Mouse (Mus musculus) megakaryocyte progenitor cell, adult 5-6 weeks (primary cell): ENCODE data around the gene Lhfp. TPM values are rescaled to one million over a fixed set of nuclear protein-coding genes. Genes with fewer than 3 reads are reported as not detected.
A peak's percentile ranks its signal among the peaks of the same experiment; 100 is the strongest.
"Not testable (repeated sequence)": the region's sequence is repeated elsewhere in the genome, so short reads cannot be mapped to it uniquely, and the experiment has no call there.

Experiments
- ATAC-seq: replicated peaks from 2 replicates; pipeline ENCODE4 v1.8.0; 2016; ENCODE audit warnings: mild to moderate bottlenecking, moderate TSS enrichment, inconsistent platforms; ENCODE audit not compliant: poor library complexity
- total RNA-seq, 2 experiments: library from RNA; stranded (forward) in 1 of 2; stranded (reverse) in 1 of 2; fragments of 157-497, 149-512 nt in 1 of 2; fragments of 200-1000 nt in 1 of 2; gene quantifications; 2 replicates each; pipeline versions ENCODE4 v1.2.3 to v1.2.4; 2015 to 2017

The Lhfp gene
- total RNA-seq, 2 experiments from 2014 or later, result 0.47 TPM; not detected in 1

DNA sequence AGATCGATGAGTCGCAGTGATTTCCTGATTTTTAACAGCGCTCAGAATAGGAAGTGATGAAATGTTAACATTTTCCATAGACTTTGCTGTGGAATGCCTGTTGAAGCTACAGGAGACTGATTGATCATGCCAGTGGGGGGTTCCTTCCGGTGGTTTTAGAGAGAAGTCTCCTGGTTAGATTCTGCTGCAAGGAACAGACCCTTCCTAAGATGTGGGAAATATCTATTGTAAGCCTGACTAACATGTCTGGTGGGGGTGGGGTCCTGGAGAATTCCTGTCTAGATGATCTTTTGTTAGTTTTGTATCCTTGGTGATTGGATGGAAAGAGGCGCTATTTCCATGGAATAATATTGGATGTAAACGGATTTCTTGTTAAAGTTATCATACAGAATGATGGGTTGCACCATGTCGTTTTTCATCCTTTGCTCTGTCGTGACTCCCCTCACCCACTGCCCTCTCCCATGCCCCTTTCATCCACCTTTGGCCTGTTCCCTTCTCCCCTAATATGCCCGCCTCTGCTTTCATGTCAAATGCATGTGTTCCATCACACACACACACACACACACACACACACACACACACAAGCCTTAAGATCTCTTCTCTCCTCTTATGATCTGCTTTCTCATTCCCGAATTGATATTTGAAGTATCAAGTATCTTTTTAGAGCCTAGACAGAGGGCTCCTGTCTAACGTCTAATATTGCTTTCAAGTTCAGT, 165.3 kb downstream of the Lhfp start:
- no peak for ATAC-seq

DNA sequence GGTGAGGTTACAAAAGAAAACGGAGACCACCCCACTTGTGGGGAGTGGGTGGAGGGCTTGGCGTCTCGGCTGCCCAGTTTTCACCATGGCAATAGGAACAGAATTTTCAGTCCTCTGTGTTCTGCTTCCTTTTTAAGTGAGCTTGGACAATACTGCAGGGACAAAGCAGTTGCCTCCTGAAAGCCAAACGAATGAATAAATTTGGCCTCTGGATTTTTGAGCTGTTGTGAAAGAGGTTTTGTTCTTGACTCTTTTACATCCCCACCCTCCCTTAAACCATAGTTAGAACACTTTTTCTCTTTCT, 165.8 kb downstream of the Lhfp start:
- no peak for ATAC-seq

DNA sequence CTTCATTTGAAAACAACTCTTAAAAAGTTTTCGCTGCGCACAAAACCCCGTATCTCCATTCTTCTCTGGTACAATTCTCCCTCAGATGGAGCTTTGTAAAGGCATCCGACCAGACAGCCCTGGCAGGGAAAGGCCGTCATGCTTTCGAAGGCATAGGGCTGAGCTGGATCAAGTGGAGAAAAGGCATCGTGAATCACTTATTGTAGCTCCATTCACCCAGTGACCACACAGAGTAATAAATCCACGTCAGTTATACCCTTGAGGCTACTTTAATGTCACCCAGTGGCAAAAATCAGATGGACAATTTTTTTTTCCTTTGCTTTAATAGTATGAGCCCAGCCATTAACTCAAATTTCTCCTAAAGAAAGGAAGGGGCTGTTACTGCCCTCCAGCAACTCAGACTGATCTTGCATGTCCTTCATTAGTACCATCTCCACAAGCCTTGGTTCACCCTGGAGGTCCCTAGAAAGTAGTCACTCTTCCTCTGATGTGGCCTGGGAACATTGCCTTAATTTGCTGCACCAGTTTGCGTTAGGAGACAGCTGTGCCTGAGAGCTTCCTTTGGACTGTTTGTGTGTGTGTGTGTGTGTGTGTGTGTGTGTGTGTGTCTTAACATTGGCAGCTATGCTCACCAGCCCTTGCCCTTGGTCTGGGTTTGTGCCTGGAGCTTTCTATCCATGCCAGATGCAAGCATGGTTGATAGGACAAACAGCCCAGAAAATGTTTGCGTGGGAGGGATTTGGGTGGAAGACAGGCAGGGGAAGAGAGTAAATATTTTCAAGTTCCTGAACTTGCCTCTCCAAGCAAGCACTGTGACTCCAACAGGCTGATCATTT, 169.6 kb downstream of the Lhfp start:
- no peak for ATAC-seq

DNA sequence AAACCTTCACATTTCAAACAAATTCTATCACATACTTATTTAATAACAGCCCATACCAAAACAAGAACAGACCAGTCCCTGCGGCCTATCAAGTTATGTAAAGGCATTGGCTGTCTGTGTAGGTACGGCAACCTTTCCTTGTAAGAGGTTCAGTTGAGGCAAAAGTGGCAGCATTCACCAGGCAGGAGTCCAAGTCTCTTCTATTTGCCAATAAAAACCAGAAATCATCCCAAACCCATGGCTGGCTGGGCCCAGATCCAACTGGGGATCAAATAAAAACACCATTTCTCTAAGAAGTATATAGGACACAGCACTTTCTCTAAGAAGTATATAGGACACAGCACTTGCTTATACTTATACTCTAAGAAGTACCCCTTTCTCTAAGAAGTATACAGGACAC, 171.3 kb downstream of the Lhfp start:
- no peak for ATAC-seq

DNA sequence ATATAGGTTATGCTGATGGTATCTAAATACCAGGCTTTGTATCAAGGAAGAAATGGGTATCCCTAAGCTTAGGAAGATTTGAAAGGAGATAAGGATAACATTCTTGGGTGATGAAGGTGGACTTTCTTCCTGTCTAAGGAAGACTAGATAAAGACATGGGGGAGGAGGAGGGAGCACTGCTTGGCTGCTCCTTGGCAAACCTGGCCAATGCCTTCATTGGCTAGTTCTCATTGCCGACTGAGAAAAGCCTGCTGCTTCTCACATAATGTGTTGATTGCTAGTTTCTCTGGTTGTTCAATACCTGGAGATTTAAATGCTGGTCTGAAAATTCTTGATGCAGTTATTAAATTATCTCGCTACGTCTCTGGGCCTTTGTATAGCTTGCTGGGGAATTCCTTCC, 172.0 kb downstream of the Lhfp start:
- no peak for ATAC-seq

- ATAC-seq, result no peak
Observed at GRCm38 (mm10) chr3:53213746-53214271, 172.5 kb downstream of the Lhfp start.

DNA sequence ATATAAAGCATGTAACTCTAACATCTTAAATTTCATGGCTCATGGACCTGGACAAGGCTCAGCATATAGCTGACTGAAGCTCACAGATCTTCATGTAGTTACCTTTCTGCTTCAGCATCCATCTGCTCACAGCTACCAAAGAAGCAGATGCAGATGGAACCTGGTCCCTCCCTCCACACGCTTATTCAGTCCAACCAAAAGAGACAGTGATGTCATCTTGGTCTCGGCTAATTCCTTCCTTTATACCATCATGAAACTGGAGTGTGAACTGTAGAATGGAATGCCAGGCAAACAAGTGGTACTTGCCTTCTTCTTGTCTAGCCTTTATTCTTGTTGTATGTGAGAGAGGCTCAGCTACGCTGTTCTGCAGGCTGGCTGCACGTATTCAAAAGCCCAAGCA, 173.1 kb downstream of the Lhfp start:
- no peak for ATAC-seq

DNA sequence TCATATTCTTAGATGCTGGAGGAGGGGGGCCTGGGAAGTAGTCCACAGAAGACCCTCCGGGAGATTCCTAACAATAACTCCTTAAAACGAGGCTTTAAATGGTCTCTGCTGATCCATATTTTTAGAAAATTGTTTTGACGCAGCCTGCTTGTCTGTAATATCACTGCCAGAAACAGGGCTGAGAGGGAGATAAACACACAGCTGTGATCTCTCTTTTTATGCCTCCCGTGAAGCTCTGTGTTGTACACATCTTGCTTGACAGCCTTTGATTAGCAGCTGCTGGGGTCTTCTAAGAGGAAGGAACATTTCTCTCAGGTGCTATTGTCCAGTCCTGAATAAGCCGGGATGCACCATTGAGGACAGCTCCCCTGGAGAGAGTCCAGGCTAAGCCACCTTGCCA, 176.4 kb downstream of the Lhfp start:
- no peak for ATAC-seq

GRCm38 (mm10) chr3:53221531-53222272, 180.4 kb downstream of the Lhfp start:
- ATAC-seq, result no peak

- no peak for ATAC-seq
Observed at GRCm38 (mm10) chr3:53224141-53224540, 182.8 kb downstream of the Lhfp start.

GRCm38 (mm10) chr3:53225774-53226173, 184.4 kb downstream of the Lhfp start:
- no peak for ATAC-seq

- no peak for ATAC-seq
Observed at GRCm38 (mm10) chr3:53226223-53226622, 184.9 kb downstream of the Lhfp start.

DNA sequence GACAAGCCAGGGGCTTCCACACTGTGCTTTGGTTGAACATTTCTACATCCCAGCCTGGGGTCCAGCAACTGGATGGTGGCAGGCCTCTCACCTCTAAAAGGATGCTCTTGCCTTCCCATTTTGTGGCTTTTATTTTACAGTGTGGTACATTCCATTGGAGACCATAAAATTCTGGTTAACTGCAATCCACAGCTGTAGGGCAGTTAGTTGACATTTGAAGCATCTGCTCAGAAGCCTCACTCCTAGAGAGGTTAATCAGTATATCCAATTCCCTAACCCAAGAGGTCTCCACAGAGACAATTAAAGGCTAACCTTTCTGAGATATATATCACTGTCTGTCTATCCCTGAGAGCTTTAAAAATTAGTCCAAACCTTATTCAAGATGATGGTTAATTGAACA, 186.5 kb downstream of the Lhfp start:
- no peak for ATAC-seq

- ATAC-seq, result no peak
Observed at GRCm38 (mm10) chr3:53230562-53230961, 189.2 kb downstream of the Lhfp start.

GRCm38 (mm10) chr3:53231112-53231511, 189.8 kb downstream of the Lhfp start:
- ATAC-seq, result no peak

DNA sequence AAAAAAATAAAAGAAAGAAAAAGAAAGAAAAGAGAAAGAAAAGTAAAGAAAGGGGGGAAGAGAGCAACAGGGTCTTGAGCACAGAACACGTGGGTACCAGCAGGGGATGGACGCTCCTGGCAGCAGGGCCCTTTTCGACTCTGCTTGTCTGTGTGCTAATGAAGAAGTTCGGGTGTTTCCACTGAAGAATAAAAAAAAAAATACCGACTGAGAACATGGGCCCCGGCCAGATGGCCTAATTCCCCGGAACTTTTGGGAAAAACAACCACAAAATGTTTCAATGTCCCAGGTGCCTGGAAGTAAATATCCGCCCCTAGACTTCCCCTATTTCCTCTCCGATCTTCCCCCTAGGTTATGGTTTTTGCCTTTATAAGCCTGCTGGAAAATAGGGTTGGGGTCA, 191.1 kb downstream of the Lhfp start:
- ATAC-seq, result not testable (repeated sequence)

DNA sequence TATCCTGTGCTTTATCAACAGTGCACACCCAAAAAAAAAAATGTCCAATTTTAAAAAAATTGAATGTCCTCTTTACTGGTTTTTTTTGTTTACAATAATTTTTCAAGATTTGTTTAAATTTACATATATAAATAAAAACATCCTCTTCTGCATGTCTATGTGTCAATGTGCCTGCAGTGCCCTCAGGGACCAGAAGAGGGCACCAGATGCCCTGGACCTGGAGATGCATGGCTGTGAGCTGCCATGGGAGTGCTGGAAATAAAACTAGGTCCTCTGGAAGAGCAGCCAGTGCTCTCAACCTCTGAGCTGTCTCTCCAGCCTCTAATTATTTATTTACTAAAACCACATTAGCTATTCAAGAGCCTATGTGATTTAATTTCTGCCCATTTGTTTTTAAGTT, 193.4 kb downstream of the Lhfp start:
- no peak for ATAC-seq

GRCm38 (mm10) chr3:53236471-53236870, 195.1 kb downstream of the Lhfp start:
- ATAC-seq, result no peak

DNA sequence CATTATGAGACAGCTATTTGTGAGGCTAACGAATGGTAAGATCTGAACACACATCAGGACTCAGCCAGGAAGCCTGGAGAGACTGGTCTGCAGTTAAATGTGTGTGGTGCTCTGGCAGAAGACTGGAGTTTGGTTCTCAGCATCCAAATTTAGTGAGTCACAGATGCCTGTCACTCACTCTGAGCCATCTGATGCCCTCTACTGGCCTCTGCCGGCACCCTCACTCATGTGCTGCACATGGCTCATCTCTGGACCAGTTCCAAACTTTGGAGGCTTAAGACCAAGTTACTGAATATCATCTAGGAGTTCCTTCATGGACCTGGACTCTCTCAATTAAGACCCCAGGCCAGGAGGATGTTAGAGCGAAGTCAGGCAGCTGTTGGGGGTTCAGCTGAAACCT, 198.8 kb downstream of the Lhfp start:
- ATAC-seq, result no peak

DNA sequence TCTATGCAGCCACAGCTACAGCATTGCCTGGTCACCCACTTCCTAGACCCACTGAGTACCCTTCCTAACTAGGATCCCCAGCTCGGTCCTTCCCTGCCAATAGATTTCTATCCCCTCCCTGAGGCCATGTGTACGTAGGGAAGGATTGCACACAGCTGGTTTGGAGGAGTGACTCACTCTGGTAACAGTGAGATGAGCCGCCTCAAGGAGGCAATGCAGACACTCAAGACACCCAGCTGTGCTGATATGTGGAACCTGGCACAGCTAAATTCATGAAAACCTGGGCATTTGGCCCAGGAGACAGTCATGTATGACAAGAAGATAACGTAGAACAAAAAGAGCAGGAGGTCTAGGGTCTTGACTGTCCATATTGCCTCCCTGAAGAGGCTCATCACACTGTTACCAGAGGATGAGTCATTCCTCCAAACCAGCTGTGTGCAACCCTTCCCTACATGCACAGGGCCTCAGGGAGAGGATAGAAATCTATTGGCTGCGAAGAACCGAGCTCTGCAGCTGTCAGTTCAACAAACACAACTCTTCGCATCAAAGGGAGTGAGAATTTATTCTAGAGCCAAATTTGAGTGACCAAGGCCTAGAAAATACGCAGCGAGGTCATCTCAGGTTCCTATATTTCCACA, 204.4 kb downstream of the Lhfp start:
- no peak for ATAC-seq

DNA sequence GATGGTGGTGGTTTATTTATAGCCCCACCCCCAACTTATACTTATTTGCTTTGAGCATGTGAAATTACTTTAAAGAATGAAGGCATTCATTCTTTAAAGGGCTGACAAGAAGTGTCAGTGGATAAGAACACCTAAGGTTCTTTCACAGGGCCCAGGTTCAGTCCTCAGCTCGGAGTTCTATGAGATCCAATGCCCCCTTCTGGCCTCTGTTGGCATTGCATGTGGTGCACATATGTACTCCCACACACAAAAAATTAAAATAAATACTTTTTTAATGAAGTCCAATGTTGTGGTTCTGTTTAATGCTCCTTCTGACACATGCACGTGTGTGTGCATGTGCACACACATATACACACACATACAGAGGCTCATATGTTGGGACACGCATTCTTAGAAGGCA, 205.8 kb downstream of the Lhfp start:
- ATAC-seq, result peak; percentile 57; the same call in 1 of the 2 replicates
